Mouse (Mus musculus) lung, postnatal 0 days (tissue): Measurements from ENCODE around the gene Sltm. TPM values are rescaled to one million over a fixed set of nuclear protein-coding genes. Genes with fewer than 3 reads are reported as not detected.

ENCODE experiments used
- ATAC-seq: fragments of 200-750 bp; cut with Nextera tagmentation; 2 replicates; pipeline ENCODE4 v1.8.0; 2017; ENCODE audit warnings: moderate library complexity
- DNase-seq: peaks from one replicate; pipeline ENCODE4 v3.0.0-alpha.2; 2016; ENCODE audit warnings: low spot score
- H3K27ac ChIP-seq: fragments of 300-500 bp; sonication (generic); 2 replicates; pipeline ENCODE4 v1.5.1; 2014; ENCODE audit warnings: antibody characterized with exemption, mild to moderate bottlenecking, low read length, mixed read lengths
- H3K27me3 ChIP-seq: fragments of 300-500 bp; sonication (generic); replicated peaks from 2 replicates; pipeline ENCODE4 v1.6.1; 2014; ENCODE audit warnings: low read length, mixed read lengths; ENCODE audit not compliant: insufficient read depth
- H3K36me3 ChIP-seq: fragments of 300-500 bp; sonication (generic); 2 replicates; pipeline ENCODE4 v1.6.1; 2014; ENCODE audit warnings: low read length, mixed read lengths; ENCODE audit not compliant: insufficient read depth
- H3K4me1 ChIP-seq: fragments of 300-500 bp; sonication (generic); 2 replicates; pipeline ENCODE4 v1.6.1; 2014; ENCODE audit warnings: antibody characterized with exemption, low read depth, low read length, mixed read lengths; ENCODE audit not compliant: insufficient read depth
- H3K4me2 ChIP-seq: fragments of 300-500 bp; sonication (generic); replicated peaks from 2 replicates; pipeline ENCODE4 v1.6.1; 2014; ENCODE audit warnings: low read depth, mild to moderate bottlenecking, low read length, moderate library complexity, mixed read lengths
- H3K4me3 ChIP-seq: fragments of 300-500 bp; sonication (generic); 2 replicates; pipeline ENCODE4 v1.5.1; 2014; ENCODE audit warnings: low read depth, low read length
- H3K9ac ChIP-seq: fragments of 300-500 bp; sonication (generic); replicated peaks from 2 replicates; pipeline ENCODE4 v1.6.1; 2014; ENCODE audit warnings: low read depth, mild to moderate bottlenecking
- H3K9me3 ChIP-seq: fragments of 300-500 bp; sonication (generic); 2 replicates; pipeline ENCODE4 v1.6.1; 2016; ENCODE audit warnings: low read length, mixed read lengths
- CTCF ChIP-seq: IDR thresholded peaks from 2 replicates; pipeline ENCODE4 v1.5.1; 2016; ENCODE audit warnings: antibody characterized with exemption, mild to moderate bottlenecking
- EP300 ChIP-seq: IDR thresholded peaks from 2 replicates; pipeline ENCODE4 v1.6.1; 2016; ENCODE audit warnings: antibody characterized with exemption, mild to moderate bottlenecking, control low read depth
- WGBS: fragments of 180-500 bp; shearing (Covaris S2); extraction: QIAGEN DNeasy Blood & Tissue Kit; methylation state at CpG from one replicate; pipeline ENCODE4 v1.1.7; 2014; 5-methylcytosine and 5-hydroxymethylcytosine counted together
- polyA plus RNA-seq: library from polyadenylated mRNA; unstranded; fragments of >200 nt; fragmentation: Nextera tagmentation; extraction: Ambion mirVana; gene quantifications from 2 replicates; pipeline ENCODE4 v1.2.1, GENCODE M21; 2015

The Sltm gene
- polyA plus RNA-seq, 1 experiment from 2014 or later, result 28.1 TPM

- 53% methylated on average over 9 of the region's 9 CpGs for WGBS
- Histone ChIP-seq H3K27me3 (no peaks in the 10 kb centered on the region), H3K27ac (no peak overlapping the region), H3K4me3 (no peak overlapping the region), H3K9me3 (no peaks in the 10 kb centered on the region), H3K4me1 (no peaks in the 10 kb centered on the region), H3K36me3 (peaks cover 43% of the 10 kb centered on the region), H3K4me2 (no peak overlapping the region), H3K9ac (no peak overlapping the region)
- DNase-seq (no peak), ATAC-seq (no peak)
- TF ChIP-seq CTCF (no peak), EP300 (no peak)
Observed at GRCm38 (mm10) chr9:70591486-70591885, 48.9 kb downstream of the Sltm start.

GRCm38 (mm10) chr9:70598271-70598670, 55.7 kb downstream of the Sltm start:
- H3K9me3 ChIP-seq, result no peaks in the 10 kb centered on the region
- no peak overlapping the region for H3K4me2 ChIP-seq
- H3K27ac ChIP-seq, result no peak overlapping the region
- H3K9ac ChIP-seq, result no peak overlapping the region
- no peaks in the 10 kb centered on the region for H3K4me1 ChIP-seq
- no peak for DNase-seq
- H3K4me3 ChIP-seq, result no peak overlapping the region
- TF ChIP-seq EP300, result no peak
- no peak for TF ChIP-seq CTCF
- WGBS, result 87% methylated on average over 2 of the region's 2 CpGs
- peaks cover 4% of the 10 kb centered on the region; the same call in 1 of the 2 replicates for H3K36me3 ChIP-seq
- H3K27me3 ChIP-seq, result no peaks in the 10 kb centered on the region
- no peak for ATAC-seq

- Histone ChIP-seq H3K27ac (no peak overlapping the region), H3K9me3 (no peaks in the 10 kb centered on the region), H3K4me1 (no peaks in the 10 kb centered on the region), H3K4me2 (no peak overlapping the region), H3K36me3 (peaks cover 19% of the 10 kb centered on the region; the same call in 1 of the 2 replicates), H3K4me3 (no peak overlapping the region), H3K9ac (no peak overlapping the region), H3K27me3 (no peaks in the 10 kb centered on the region)
- WGBS, result 86% methylated on average over 1 of the region's 1 CpGs
- DNase-seq (no peak), ATAC-seq (no peak)
- TF ChIP-seq EP300 (no peak), CTCF (no peak)
Observed at GRCm38 (mm10) chr9:70602186-70602845, 59.8 kb downstream of the Sltm start.

GRCm38 (mm10) chr9:70611026-70611673, 68.6 kb downstream of the Sltm start:
- 43% methylated on average over 3 of the region's 3 CpGs for WGBS

GRCm38 (mm10) chr9:70629711-70630110, 87.2 kb downstream of the Sltm start:
- Histone ChIP-seq H3K9ac (no peak overlapping the region), H3K4me1 (no peaks in the 10 kb centered on the region), H3K36me3 (0 out of 2 replicates have a peak, but pooled peaks cover 2% of the 10 kb centered on the region), H3K27me3 (no peaks in the 10 kb centered on the region), H3K27ac (no peak overlapping the region), H3K4me3 (no peak overlapping the region), H3K4me2 (no peak overlapping the region), H3K9me3 (no peaks in the 10 kb centered on the region)
- DNase-seq, result no peak
- ATAC-seq, result no peak
- 70% methylated on average over 2 of the region's 2 CpGs for WGBS
- TF ChIP-seq CTCF (no peak), EP300 (no peak)

More at GRCm38 (mm10) chr9:70611026-70611673, 68.6 kb downstream of the Sltm start:
- Histone ChIP-seq H3K9ac (no peak overlapping the region), H3K27me3 (no peaks in the 10 kb centered on the region), H3K4me3 (no peak overlapping the region), H3K27ac (no peak overlapping the region), H3K36me3 (peaks cover 9% of the 10 kb centered on the region; the same call in 1 of the 2 replicates), H3K9me3 (no peaks in the 10 kb centered on the region), H3K4me2 (no peak overlapping the region), H3K4me1 (no peaks in the 10 kb centered on the region)
- TF ChIP-seq CTCF (no peak), EP300 (no peak)
- ATAC-seq (no peak), DNase-seq (no peak)

GRCm38 (mm10) chr9:70631665-70632064, 89.1 kb downstream of the Sltm start:
- Histone ChIP-seq H3K9ac (no peak overlapping the region), H3K9me3 (no peaks in the 10 kb centered on the region), H3K4me2 (no peak overlapping the region), H3K4me3 (no peak overlapping the region), H3K27ac (no peak overlapping the region), H3K4me1 (no peaks in the 10 kb centered on the region), H3K27me3 (no peaks in the 10 kb centered on the region), H3K36me3 (no peaks in the 10 kb centered on the region)
- DNase-seq (peak; percentile 76), ATAC-seq (peak; percentile 82)
- no peak for TF ChIP-seq CTCF
- TF ChIP-seq EP300, result peak; percentile 96
- WGBS, result 18% methylated on average over 5 of the region's 5 CpGs
